Mouse (Mus musculus) spleen, adult 2 months (tissue): Measurements from ENCODE around the gene Fut11. TPM values are rescaled to one million over a fixed set of nuclear protein-coding genes. Genes with fewer than 3 reads are reported as not detected.

Source experiments
- DNase-seq, 2 experiments: peaks; one replicate each; pipeline versions ENCODE4 v3.0.0 to v3.0.0-alpha.2; 2012 to 2021; ENCODE audit warnings: low spot score in 2 of 2, low read depth in 1 of 2
- H3K27ac ChIP-seq: fragments of 200-500 bp; 2 replicates; pipeline ENCODE4 v1.5.1; 2012; ENCODE audit warnings: low read length, inconsistent platforms; ENCODE audit not compliant: insufficient read depth
- H3K27me3 ChIP-seq: fragments of 200-500 bp; 2 replicates; pipeline ENCODE4 v1.6.1; 2012; ENCODE audit warnings: mild to moderate bottlenecking, moderate library complexity, low read length, inconsistent platforms; ENCODE audit not compliant: control insufficient read depth, insufficient read depth
- H3K36me3 ChIP-seq: fragments of 200-500 bp; 2 replicates; pipeline ENCODE4 v1.6.1; 2012; ENCODE audit warnings: mild to moderate bottlenecking, low read length, inconsistent platforms; ENCODE audit not compliant: control insufficient read depth, insufficient read depth
- H3K4me1 ChIP-seq: fragments of 200-500 bp; 2 replicates; pipeline ENCODE4 v1.6.1; 2011; ENCODE audit warnings: inconsistent platforms; ENCODE audit not compliant: control insufficient read depth, insufficient read depth, insufficient read length
- H3K4me3 ChIP-seq: fragments of 200-500 bp; 2 replicates; pipeline ENCODE4 v1.5.1; 2011; ENCODE audit warnings: mild to moderate bottlenecking, inconsistent platforms; ENCODE audit not compliant: insufficient read depth, insufficient read length; ENCODE audit errors: extremely low read depth
- CTCF ChIP-seq: fragments of 200-500 bp; IDR thresholded peaks from 2 replicates; pipeline ENCODE4 v1.5.1; 2011; ENCODE audit warnings: mild to moderate bottlenecking, inconsistent platforms; ENCODE audit not compliant: insufficient read depth, insufficient read length, insufficient replicate concordance; ENCODE audit errors: extremely low read depth
- POLR2A ChIP-seq: fragments of 200-500 bp; IDR thresholded peaks from 2 replicates; pipeline ENCODE4 v1.6.1; 2011; ENCODE audit warnings: low read depth, low read length, inconsistent platforms
- WGBS: fragments of 180-500 bp; shearing (Covaris S2); methylation state at CpG from one replicate; pipeline ENCODE4 v1.1.7; 2018; 5-methylcytosine and 5-hydroxymethylcytosine counted together
- polyA plus RNA-seq: library from polyadenylated mRNA; depleted of rRNA; stranded (reverse); fragments of >200 nt; gene quantifications from 2 replicates; pipeline ENCODE4 v1.2.3, GENCODE M21; 2012

Fut11 gene
- polyA plus RNA-seq, 1 experiment: 10.5 TPM

GRCm38 (mm10) chr14:20737306-20737705, 42.5 kb downstream of the Fut11 start:
- Histone ChIP-seq H3K36me3 (peaks cover 7% of the 10 kb centered on the region), H3K4me1 (peaks cover 3% of the 10 kb centered on the region; the same call in 1 of the 2 replicates), H3K4me3 (no peak overlapping the region), H3K27ac (no peak overlapping the region), H3K27me3 (no peaks in the 10 kb centered on the region)
- peak; percentile 33; the same call in 1 of the 2 replicates for TF ChIP-seq CTCF
- no peak for TF ChIP-seq POLR2A
- 51% methylated on average over 14 of the region's 14 CpGs for WGBS
- peak in 1 of 2 experiments; percentile 39 for DNase-seq

- TF ChIP-seq POLR2A: no peak
- TF ChIP-seq CTCF: no peak
- H3K27me3 ChIP-seq: no peaks in the 10 kb centered on the region
- peaks cover 10% of the 10 kb centered on the region for H3K36me3 ChIP-seq
- H3K4me3 ChIP-seq: no peak overlapping the region
- no peak overlapping the region for H3K27ac ChIP-seq
- DNase-seq: no peak
- 92% methylated on average over 8 of the region's 8 CpGs for WGBS
- H3K4me1 ChIP-seq: no peaks in the 10 kb centered on the region
Observed at GRCm38 (mm10) chr14:20738511-20738910, 43.7 kb downstream of the Fut11 start.

- H3K4me1 ChIP-seq: no peaks in the 10 kb centered on the region
- H3K4me3 ChIP-seq: no peak overlapping the region
- no peaks in the 10 kb centered on the region for H3K27me3 ChIP-seq
- no peak for TF ChIP-seq CTCF
- no peak for TF ChIP-seq POLR2A
- H3K36me3 ChIP-seq: peaks cover 13% of the 10 kb centered on the region
- WGBS: 91% methylated on average over 9 of the region's 9 CpGs
- no peak for DNase-seq
- H3K27ac ChIP-seq: no peak overlapping the region
Observed at GRCm38 (mm10) chr14:20741301-20741700, 46.5 kb downstream of the Fut11 start.

DNA sequence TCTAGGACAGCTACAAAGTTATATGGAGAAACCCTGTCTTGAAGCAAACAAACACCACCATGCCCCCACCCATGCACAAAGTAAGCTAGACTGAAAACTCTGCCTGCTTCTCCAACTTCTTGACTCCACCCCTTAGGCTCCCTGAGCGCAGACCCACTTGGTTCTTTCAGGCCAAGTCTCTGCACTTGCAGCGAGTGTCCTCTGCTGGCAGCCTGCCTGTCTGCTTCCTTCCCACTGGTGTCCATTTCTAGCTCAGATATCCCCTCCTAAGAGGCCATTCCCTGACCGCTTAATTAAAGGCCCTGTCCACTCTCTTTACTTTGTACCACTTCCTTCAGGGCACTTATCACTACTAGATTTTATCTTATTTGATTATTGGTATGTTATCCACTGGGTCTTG, 48.8 kb downstream of the Fut11 start:
- TF ChIP-seq POLR2A (no peak), CTCF (no peak)
- 90% methylated on average over 3 of the region's 3 CpGs for WGBS
- no peak for DNase-seq
- peaks cover 13% of the 10 kb centered on the region for H3K36me3 ChIP-seq
- no peaks in the 10 kb centered on the region for H3K4me1 ChIP-seq
- no peak overlapping the region for H3K27ac ChIP-seq
- no peak overlapping the region for H3K4me3 ChIP-seq
- H3K27me3 ChIP-seq: no peaks in the 10 kb centered on the region

GRCm38 (mm10) chr14:20746935-20747334, 52.2 kb downstream of the Fut11 start:
- no peak for TF ChIP-seq POLR2A
- no peak for TF ChIP-seq CTCF
- DNase-seq: no peak
- Histone ChIP-seq H3K4me1 (no peaks in the 10 kb centered on the region), H3K27me3 (no peaks in the 10 kb centered on the region), H3K36me3 (peaks cover 6% of the 10 kb centered on the region; the same call in 1 of the 2 replicates), H3K27ac (no peak overlapping the region), H3K4me3 (no peak overlapping the region)
- WGBS: 80% methylated on average over 3 of the region's 3 CpGs

- Histone ChIP-seq H3K36me3 (peaks cover 2% of the 10 kb centered on the region; the same call in 1 of the 2 replicates), H3K4me3 (no peak overlapping the region), H3K27me3 (no peaks in the 10 kb centered on the region), H3K27ac (no peak overlapping the region), H3K4me1 (no peaks in the 10 kb centered on the region)
- DNase-seq: no peak
- 91% methylated on average over 4 of the region's 4 CpGs for WGBS
- TF ChIP-seq CTCF: no peak
- no peak for TF ChIP-seq POLR2A
Observed at GRCm38 (mm10) chr14:20748388-20748787, 53.6 kb downstream of the Fut11 start.

- Histone ChIP-seq H3K4me3 (no peak overlapping the region), H3K36me3 (no peaks in the 10 kb centered on the region), H3K27ac (no peak overlapping the region), H3K27me3 (no peaks in the 10 kb centered on the region), H3K4me1 (no peaks in the 10 kb centered on the region)
- no peak for DNase-seq
- 94% methylated on average over 4 of the region's 4 CpGs for WGBS
- TF ChIP-seq POLR2A (no peak), CTCF (no peak)
Observed at GRCm38 (mm10) chr14:20749494-20750051, 54.8 kb downstream of the Fut11 start.
